Mouse (Mus musculus) megakaryocyte-erythroid progenitor cell, adult 5-6 weeks (primary cell): ENCODE measurements around the gene Zfp54. TPM values are rescaled to one million over a fixed set of nuclear protein-coding genes. Genes with fewer than 3 reads are reported as not detected.
"Not testable (repeated sequence)": the region's sequence is repeated elsewhere in the genome, so short reads cannot be mapped to it uniquely, and the experiment has no call there.

Experiments
- ATAC-seq: replicated peaks from 2 replicates; pipeline ENCODE4 v1.8.0; 2016; ENCODE audit warnings: mild to moderate bottlenecking, inconsistent platforms; ENCODE audit not compliant: severe bottlenecking, poor library complexity, low FRiP score, low TSS enrichment
- total RNA-seq, 2 experiments: library from RNA; stranded (forward) in 1 of 2; stranded (reverse) in 1 of 2; fragments of 200-1000, 215-1000 nt in 1 of 2; fragments of >200 nt in 1 of 2; fragmentation: Nextera tagmentation in 1 of 2; gene quantifications; 2 replicates each; pipeline ENCODE4 v1.2.3; 2014 to 2017

The Zfp54 gene
- total RNA-seq (2014; fragmentation: Nextera tagmentation): 5.4 and 5.7 TPM in 2 replicates
- 4.9 and 6.8 TPM in 2 replicates for total RNA-seq (2017)

DNA sequence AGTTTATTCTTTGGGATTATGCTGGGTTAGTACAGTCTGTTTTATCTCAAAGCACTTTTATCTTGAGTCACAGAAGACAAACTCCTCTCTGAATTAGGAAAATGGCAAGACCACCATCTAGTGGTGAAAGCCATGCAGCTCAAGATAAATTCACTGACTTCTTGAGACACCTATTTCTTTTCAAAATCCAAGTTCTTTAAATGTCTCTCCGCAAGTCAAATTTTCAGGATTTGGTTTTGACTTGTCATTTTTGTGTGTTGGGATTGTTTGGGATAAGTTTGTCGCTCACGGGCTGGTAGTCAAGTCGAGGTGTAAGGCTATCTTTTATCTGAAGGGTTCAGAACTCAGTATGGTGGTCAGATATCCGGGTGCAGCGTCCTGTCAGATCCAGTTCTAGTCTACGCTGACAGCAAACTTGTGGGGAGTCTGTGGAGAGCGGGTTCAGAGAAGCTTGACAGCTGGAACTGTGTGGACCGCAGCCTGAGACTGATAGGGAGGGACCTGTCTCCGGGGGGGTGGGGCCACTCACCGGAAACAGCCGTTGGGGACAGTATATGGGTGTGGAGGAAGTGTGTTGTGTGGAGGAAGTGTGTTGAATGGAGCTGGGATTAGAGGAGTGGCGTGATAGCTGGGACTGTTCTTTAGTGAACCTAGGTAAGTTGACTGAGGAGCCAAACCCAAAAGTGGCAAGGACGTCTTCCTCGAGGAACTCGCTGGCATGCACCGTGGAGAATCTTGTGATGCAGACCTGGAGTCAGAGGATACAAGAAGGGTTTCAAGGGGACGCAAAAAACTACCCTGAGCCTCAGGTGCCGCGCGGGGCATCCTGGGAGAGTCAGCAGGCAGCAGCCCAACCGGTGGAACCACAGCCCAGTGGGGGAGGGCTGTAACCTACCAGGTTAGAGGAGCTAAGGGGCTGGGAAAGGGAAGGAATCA, at the start of gene Zfp54:
Zfp54 (plus strand) TSS at position 564 of the 936 bp plus-strand sequence.
- ATAC-seq: peak; percentile 95

DNA sequence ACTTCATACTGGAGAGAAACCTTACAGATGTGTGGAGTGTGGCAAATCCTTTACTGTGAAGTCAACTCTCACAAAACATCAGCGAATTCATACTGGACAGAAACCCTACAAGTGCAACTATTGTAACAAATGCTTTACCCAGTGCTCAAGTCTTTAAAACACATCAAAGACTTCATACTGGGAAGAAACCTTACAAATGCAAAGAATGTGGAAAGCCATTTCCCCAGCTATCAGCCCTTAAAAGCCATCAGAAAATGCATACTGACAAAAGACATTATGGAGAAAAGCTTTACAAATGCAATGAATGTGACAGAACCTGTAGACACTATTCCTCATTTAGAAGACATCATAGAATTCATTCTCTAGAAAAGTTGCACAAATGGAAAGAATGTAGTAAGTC, 47.7 kb upstream of the Zfp54 start:
- no peak for ATAC-seq

DNA sequence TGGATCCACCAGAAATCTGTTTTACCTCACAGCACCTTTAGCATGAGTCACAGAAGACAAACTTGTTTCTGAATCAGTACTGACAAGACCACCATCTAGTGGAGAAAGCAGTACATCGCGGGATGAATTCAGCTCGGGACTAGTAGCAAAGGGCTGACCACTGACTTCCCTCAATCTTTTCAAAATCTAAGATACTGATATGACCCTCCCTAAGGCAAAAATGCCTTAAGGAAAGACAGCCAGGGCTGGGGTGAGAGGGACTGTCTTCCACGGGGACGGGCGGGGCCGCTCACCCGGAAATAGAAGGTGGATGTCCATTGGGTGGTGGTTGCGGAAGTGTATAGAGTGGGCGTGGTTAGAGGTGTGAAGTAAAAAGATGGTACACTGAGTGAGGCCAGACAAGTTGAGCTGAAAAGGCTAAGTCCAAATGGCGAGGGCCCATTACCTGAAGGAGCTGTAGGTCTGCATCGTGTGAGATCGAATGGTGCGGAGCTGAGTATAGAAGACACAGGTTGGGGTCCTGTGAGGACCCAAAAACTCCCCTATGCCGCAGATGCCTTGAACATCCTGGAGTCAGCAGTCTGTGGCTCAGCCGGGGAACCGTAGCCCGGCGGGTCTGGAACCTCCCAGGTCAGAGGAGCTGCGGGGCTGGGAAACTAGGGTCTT, 39.5 kb upstream of the Zfp54 start, which contains the start of gene Zfp677:
Zfp677 (plus strand) TSS at position 358 of the 666 bp plus-strand sequence.
- peak; percentile 100 for ATAC-seq

DNA sequence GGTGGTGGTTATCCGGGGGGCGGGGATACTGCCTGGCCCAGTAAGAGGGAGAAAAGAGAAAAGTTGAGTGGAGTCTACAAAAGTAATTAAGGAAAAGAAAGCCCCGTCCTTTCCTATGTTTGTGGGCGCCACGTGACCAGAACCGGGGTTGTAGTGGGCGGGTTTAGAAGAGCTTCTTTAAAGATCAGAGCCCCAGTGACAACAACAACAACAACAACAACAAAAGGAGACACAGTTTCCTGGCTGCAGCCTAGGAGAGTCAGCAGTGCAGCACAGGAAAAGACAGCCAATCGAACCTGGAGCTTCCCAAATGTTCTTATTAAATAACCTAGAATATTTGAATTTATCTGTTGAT, 39.0 kb upstream of the Zfp54 start:
- ATAC-seq: peak; percentile 62

DNA sequence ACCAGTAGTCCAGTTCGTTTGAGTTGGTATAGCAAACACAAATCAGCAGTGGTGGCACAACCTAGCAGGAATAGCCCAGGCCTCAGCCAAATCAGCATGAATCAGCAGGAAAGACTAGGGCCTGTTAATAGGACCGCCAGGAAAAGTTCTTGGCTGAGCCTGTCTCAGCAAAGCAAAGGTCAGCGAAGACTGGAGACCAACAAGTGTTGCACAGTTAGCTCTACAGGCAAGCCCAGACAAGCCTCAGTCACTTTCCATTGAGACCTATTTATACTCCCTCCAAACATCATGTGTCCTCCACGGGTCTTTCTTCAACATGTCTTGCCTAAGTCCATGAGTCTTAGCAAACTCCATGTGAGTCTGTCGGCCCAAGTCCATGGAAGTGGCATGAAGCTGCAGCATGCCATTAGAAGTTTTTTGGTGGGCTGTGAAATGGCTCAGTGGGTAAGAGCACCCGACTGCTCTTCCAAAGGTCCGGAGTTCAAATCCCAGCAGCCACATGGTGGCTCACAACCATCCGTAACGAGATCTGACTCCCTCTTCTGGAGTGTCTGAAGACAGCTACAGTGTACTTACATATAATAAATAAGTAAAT, 15.9 kb downstream of the Zfp54 start:
- not testable (repeated sequence) for ATAC-seq

DNA sequence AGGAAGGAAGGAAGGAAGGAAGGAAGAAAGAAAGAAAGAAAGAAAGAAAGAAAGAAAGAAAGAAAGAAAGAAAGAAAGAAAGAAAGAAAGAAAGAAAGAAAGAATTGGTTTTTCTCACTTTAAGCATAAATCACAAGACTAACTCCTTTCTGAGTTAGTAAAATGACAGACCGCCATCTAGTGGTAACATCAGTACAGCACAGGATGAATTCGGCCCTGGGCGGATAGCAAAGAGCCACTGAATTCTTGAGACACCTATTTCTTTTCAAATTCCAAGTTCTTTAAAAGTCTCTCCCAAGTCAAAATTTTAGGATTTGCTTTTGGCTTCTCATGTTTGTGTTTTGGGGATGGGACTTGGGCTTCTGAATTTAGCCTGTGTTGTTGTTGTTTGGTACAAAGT, 26.6 kb downstream of the Zfp54 start:
- peak; percentile 72 for ATAC-seq

DNA sequence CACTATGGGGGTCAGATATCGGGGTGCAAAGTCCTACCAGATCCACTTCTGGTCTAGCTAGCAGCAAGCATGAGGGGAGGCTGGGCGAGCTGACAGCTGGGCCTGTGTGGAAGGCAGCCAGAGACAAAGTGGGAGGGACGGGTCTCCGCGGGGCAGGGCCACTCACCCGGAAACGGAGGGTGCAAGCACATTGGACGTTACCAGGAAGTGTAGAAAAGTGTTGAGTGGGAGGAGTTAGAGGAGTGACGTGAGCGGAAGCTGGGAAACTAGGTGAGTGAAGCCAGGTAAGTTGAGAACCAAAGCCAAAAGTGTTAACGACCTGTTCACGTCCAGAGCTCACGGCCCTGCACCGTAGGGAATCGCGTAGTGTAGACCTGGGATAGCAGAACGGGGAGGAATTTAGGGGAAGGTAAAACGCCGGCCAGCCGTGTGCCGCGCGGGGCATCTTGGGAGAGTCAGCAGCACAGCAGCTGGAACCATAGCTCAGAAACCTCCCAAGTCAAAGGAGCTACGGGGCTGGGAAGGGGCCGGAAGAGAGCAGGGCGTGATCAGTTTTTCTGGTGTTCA, 27.2 kb downstream of the Zfp54 start, which contains the start of gene Zfp51:
Zfp51 (plus strand) TSS at position 237 of the 567 bp plus-strand sequence.
- peak; percentile 99 for ATAC-seq

DNA sequence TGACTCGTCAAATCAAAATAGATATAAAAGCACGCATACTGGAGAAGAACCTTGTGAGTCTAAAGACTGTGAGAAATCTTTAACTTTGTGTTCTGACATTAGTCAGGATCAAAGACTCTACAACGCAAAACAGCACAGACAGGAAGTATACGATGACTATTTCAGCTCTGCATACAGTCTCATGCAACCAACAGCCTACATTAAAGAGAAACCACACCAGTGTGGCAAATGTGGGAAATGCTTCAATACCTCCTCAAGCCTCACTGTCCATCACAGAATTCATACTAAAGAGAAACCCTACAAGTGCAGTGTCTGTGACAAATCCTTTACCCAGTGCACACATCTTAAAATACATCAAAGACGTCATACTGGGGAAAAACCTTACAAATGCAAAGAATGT, 40.5 kb downstream of the Zfp54 start:
- no peak for ATAC-seq

DNA sequence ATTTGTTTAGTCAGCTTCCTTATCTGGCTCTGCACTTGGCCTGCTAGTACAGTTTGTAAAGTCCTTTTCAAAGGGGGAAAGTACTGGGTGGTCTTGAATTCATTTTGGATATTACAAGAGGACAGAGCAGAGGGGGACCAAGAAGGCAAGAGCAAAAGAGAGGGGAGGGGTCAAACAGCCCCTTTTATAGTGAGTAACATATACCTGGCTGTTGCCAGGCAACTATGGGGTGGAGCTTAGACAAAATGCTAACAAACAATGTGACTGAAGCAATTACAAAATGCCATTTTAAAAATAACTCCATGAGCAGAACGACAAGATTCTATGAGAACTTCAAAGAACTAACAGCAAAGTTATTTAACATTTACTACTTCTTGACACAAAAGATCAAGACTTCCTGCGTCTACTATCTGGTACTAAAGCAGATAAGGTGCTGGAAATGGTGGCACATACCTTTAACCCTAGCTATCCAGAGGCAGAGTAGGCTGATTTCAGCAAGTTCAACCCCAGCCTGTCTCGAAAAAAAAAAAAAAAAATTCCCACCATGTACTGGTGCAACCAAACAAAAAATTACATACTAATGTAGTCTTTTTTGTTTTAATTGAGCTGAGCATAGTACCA, 49.1 kb downstream of the Zfp54 start:
- ATAC-seq: peak; percentile 43; the same call in 1 of the 2 replicates

DNA sequence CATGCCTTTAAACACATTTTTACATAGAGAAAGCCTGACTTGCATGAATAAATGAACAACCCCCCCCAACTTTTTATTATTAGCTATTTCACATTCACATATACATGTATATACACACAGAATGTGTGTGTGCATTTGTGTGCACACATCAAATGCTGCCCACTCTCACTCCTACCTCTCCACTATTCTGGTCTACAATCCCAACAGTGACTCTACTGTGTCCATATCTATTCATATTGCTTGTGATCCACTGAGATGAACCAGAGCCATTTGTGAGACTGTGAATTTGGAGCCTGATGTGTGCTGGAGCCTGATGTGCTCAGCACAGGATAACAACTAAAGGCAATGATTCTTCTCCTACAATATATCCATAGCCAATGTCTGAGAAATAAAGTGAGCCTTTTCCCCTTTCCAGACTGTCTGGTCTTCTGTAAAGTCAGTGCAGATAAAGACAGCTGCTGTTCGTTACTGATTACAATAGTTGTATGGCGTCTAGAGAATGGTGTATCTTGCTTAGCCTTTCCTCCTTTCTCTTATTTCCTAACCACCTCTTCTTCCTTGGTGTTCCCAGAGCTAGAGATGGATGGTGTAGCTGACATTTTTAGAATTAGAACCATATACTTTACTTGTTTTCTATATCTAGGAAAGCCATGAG, 49.8 kb downstream of the Zfp54 start:
- ATAC-seq: peak; percentile 94

DNA sequence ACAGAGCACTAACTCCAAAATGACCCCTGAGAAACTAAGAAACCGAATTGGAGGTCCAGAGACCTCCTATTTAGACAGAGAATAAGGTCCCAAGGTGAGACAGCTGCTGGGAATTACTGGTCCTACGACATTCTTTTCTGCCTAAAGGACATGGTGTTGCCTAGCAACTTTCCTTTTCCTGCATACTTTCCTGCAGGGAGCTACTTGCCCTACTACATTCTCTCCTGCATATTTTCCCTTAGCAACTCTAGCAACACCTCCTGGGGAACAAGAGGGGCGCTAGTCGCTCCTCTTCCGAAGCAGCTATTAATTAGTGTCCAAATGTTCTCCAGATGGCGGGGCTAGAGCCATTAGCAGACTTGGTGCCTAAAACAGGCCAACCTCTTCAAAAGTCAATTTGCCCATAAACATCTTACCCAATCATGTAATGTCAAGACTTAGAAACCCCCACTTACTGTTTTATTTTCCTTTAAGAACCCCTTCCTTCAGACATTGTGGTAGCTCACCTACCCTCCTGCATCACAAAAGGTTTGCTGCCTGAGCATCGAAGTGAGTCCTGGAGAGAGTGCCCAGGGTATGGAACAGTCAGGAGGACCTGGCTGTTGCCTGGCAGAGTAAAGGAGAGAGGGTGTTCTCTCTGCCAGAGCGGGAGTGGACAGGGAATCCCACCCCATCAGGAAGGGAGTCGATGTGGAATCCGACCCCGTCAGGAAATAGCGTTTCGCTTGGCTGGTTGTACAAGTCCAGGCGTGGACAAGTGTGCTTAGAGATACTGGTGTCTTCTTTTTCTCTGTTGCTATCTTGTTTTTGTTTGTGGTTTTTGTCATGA, 50.5 kb downstream of the Zfp54 start:
- ATAC-seq: peak; percentile 45; the same call in 1 of the 2 replicates

DNA sequence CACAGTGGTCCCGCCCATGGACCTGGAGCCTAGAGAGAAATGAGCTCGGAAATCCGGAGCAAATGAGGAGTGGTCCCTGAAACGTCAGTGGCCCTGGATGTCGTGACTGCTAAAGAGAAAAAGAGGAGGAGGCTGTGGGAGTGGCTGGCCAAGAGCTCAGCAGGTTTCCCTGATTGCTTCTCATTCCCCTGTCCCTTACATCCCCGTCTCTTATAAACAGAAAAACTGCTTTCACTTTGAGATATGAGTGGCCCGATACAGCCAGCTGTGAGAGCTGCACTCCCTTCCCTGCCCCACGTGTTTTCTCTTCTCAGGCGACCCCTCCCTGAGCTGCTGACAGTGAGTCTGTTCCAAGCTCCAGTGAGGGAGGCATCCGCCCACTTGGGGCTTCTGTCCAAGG, 51.7 kb downstream of the Zfp54 start:
- not testable (repeated sequence) for ATAC-seq

DNA sequence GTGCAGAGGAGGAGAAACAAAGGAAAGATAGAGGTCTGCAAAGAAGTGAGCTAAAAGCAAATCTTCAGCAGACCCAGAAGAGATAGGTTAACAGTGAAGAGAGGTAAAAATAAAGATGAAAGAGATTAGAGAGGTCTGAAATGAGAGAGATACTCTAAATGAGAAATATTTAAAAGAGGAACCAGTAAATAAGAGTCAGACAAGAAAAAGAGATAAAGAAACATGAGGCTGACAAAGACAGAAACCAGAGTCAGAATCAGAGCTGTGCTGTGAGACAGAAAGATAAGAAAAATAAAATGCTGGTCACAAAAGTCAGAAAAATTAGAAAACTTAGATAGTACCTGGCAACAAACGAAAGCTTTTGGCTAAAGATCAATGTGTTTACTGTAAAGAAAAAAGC, 52.3 kb downstream of the Zfp54 start:
- not testable (repeated sequence) for ATAC-seq

DNA sequence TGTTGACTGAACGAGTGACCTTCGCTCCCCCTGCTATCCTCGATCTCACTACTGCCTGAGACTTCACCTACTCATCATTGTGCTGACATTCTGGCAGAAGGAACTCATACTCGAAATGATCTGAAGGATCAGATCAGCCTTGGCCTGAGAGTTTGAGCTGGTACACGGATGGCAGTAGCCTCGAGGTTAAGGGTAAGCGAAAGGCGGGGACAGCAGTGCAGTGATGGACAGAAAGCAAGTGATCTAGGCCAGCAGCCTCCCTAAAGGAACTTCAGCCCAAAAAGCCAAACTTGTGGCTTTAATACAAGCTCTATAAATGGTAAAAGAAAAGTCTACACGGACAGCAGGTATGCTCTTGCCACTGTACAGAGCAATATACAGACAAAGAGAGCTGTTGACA, 53.3 kb downstream of the Zfp54 start:
- ATAC-seq: not testable (repeated sequence)

DNA sequence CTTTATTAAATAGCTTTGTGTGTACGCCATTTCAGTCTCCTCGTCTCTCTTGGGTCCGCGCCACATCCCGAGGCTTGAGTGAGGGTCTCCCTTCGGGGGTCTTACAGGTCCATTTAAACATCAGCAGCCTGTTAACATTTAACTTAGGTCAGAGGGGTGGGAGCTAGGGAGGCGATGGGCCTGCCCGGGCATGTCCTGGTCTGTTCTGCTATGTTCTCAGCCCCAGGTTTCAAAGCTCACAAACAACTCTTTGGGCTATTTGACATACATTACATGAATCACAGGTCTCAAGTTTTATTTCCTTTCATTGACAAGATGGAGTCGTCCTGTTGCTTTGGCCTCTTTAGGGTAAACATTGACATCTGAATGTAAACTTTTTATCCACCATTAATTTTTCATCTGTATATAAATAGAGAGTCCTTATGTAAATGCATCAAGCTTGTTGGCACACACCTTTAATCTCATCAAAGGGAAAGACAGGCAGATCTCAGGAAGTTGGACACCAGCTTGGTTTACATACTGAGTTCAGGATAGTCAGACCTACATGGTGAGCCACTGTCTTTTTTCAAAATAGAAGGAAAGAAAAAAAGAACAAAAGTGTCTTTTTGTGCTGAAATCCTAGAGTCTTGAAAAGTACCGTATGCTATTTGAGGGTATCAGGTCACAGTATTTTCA, 55.2 kb downstream of the Zfp54 start:
- not testable (repeated sequence) for ATAC-seq
